Mouse (Mus musculus): Measurements from ENCODE around the gene Hoxa4. TPM values are rescaled to one million over a fixed set of nuclear protein-coding genes. Genes with fewer than 3 reads are reported as not detected.
A peak's percentile ranks its signal among the peaks of the same experiment; 100 is the strongest.

The Hoxa4 gene
- polyA plus RNA-seq, 2 experiments, result 0.14 to 0.26 TPM

- 43% methylated on average over 10 of the region's 10 CpGs for WGBS (ENCODE audit: insufficient replicate concordance)
- no peak for DNase-seq (ENCODE audit: low read depth in 3 of 3, low spot score in 3 of 3)
- TF ChIP-seq EP300 (IDR thresholded peaks at IDR 0.05; ENCODE audit: low read depth) (no peak), CTCF (IDR thresholded peaks at IDR 0.05; ENCODE audit: low read depth) (no peak)
- H3K27ac ChIP-seq, result no peak overlapping the region
- H3K4me1 ChIP-seq (replicated peaks; ENCODE audit: control insufficient read depth in 2 of 2, insufficient read depth in 2 of 2, low read length in 1 of 2), result 0 out of 4 replicates have a peak, but pooled peaks cover 0 to 2% of the 10 kb centered on the region in 2 experiments
- no peak overlapping the region for H3K4me2 ChIP-seq (ENCODE audit: low read depth)
- no peaks in the 10 kb centered on the region for H3K36me3 ChIP-seq (replicated peaks; ENCODE audit: control insufficient read depth, insufficient read depth, low read depth)
- H3K4me3 ChIP-seq (ENCODE audit: insufficient read depth in 1 of 2, low read depth in 2 of 2, low read length in 2 of 2), result no peak overlapping the region
- H3K9ac ChIP-seq (replicated peaks), result no peak overlapping the region
- no peaks in the 10 kb centered on the region for H3K9me3 ChIP-seq (ENCODE audit: control insufficient read depth, low read length)
- no peak for ATAC-seq (ENCODE audit: insufficient read depth)
- H3K27me3 ChIP-seq (ENCODE audit: control insufficient read depth, insufficient read depth, low read length), result peaks cover 92% of the 10 kb centered on the region
Measured at GRCm38 (mm10) chr6:52200751-52201250, 9.2 kb upstream of the Hoxa4 start.

- Histone ChIP-seq H3K9ac (replicated peaks) (no peak overlapping the region), H3K4me1 (replicated peaks; ENCODE audit: control insufficient read depth in 2 of 2, insufficient read depth in 2 of 2, low read length in 1 of 2) (0 out of 4 replicates have a peak, but pooled peaks cover 0 to 2% of the 10 kb centered on the region in 2 experiments), H3K27me3 (ENCODE audit: control insufficient read depth, insufficient read depth, low read length) (peaks cover 90% of the 10 kb centered on the region), H3K27ac (no peak overlapping the region), H3K4me2 (ENCODE audit: low read depth) (no peak overlapping the region), H3K36me3 (replicated peaks; ENCODE audit: control insufficient read depth, insufficient read depth, low read depth) (no peaks in the 10 kb centered on the region), H3K4me3 (ENCODE audit: insufficient read depth in 1 of 2, low read depth in 2 of 2, low read length in 2 of 2) (no peak overlapping the region), H3K9me3 (ENCODE audit: control insufficient read depth, low read length) (no peaks in the 10 kb centered on the region)
- 41% methylated on average over 30 of the region's 30 CpGs for WGBS (ENCODE audit: insufficient replicate concordance)
- DNase-seq (ENCODE audit: low read depth in 3 of 3, low spot score in 3 of 3), result no peak
- TF ChIP-seq EP300 (IDR thresholded peaks at IDR 0.05; ENCODE audit: low read depth) (no peak), CTCF (IDR thresholded peaks at IDR 0.05; ENCODE audit: low read depth) (no peak)
- no peak for ATAC-seq (ENCODE audit: insufficient read depth)
Measured at GRCm38 (mm10) chr6:52200073-52200750, 8.7 kb upstream of the Hoxa4 start.

GRCm38 (mm10) chr6:52197271-52197670 is 5.7 kb upstream of the Hoxa4 start:
- Histone ChIP-seq H3K27me3 (ENCODE audit: control insufficient read depth, insufficient read depth, low read length) (peaks cover 88% of the 10 kb centered on the region), H3K4me3 (ENCODE audit: insufficient read depth in 1 of 2, low read depth in 2 of 2, low read length in 2 of 2) (no peak overlapping the region), H3K4me1 (replicated peaks; ENCODE audit: control insufficient read depth in 2 of 2, insufficient read depth in 2 of 2, low read length in 1 of 2) (0 out of 4 replicates have a peak, but pooled peaks cover 0 to 2% of the 10 kb centered on the region in 2 experiments), H3K27ac (no peak overlapping the region), H3K4me2 (ENCODE audit: low read depth) (no peak overlapping the region), H3K36me3 (replicated peaks; ENCODE audit: control insufficient read depth, insufficient read depth, low read depth) (no peaks in the 10 kb centered on the region), H3K9ac (replicated peaks) (no peak overlapping the region), H3K9me3 (ENCODE audit: control insufficient read depth, low read length) (no peaks in the 10 kb centered on the region)
- DNase-seq (ENCODE audit: low read depth in 3 of 3, low spot score in 3 of 3) (no peak), ATAC-seq (ENCODE audit: insufficient read depth) (no peak)
- no peak for TF ChIP-seq EP300 (IDR thresholded peaks at IDR 0.05; ENCODE audit: low read depth)
- TF ChIP-seq CTCF (IDR thresholded peaks at IDR 0.05; ENCODE audit: low read depth), result peak; percentile 39
- 25% methylated on average over 10 of the region's 10 CpGs for WGBS (ENCODE audit: insufficient replicate concordance)

- no peak overlapping the region for H3K4me2 ChIP-seq (ENCODE audit: low read depth)
Measured at GRCm38 (mm10) chr6:52196811-52197210, 5.3 kb upstream of the Hoxa4 start.

GRCm38 (mm10) chr6:52194690-52195089 is 3.1 kb upstream of the Hoxa4 start:
- TF ChIP-seq EP300 (IDR thresholded peaks at IDR 0.05; ENCODE audit: low read depth) (no peak), CTCF (IDR thresholded peaks at IDR 0.05; ENCODE audit: low read depth) (no peak)
- Histone ChIP-seq H3K27me3 (ENCODE audit: control insufficient read depth, insufficient read depth, low read length) (peaks cover 88% of the 10 kb centered on the region), H3K9me3 (ENCODE audit: control insufficient read depth, low read length) (no peaks in the 10 kb centered on the region), H3K4me2 (ENCODE audit: low read depth) (no peak overlapping the region), H3K4me3 (ENCODE audit: insufficient read depth in 1 of 2, low read depth in 2 of 2, low read length in 2 of 2) (no peak overlapping the region), H3K4me1 (replicated peaks; ENCODE audit: control insufficient read depth in 2 of 2, insufficient read depth in 2 of 2, low read length in 1 of 2) (0 out of 4 replicates have a peak, but pooled peaks cover 0 to 2% of the 10 kb centered on the region in 2 experiments), H3K27ac (no peak overlapping the region), H3K9ac (replicated peaks) (no peak overlapping the region), H3K36me3 (replicated peaks; ENCODE audit: control insufficient read depth, insufficient read depth, low read depth) (no peaks in the 10 kb centered on the region)
- ATAC-seq (ENCODE audit: insufficient read depth), result no peak
- WGBS (ENCODE audit: insufficient replicate concordance), result 31% methylated on average over 10 of the region's 10 CpGs
- no peak for DNase-seq (ENCODE audit: low read depth in 3 of 3, low spot score in 3 of 3)

More at GRCm38 (mm10) chr6:52196811-52197210, 5.3 kb upstream of the Hoxa4 start:
- Histone ChIP-seq H3K27me3 (ENCODE audit: control insufficient read depth, insufficient read depth, low read length) (peaks cover 89% of the 10 kb centered on the region), H3K9me3 (ENCODE audit: control insufficient read depth, low read length) (no peaks in the 10 kb centered on the region), H3K4me3 (ENCODE audit: insufficient read depth in 1 of 2, low read depth in 2 of 2, low read length in 2 of 2) (no peak overlapping the region), H3K9ac (replicated peaks) (no peak overlapping the region), H3K4me1 (replicated peaks; ENCODE audit: control insufficient read depth in 2 of 2, insufficient read depth in 2 of 2, low read length in 1 of 2) (0 out of 4 replicates have a peak, but pooled peaks cover 0 to 2% of the 10 kb centered on the region in 2 experiments), H3K36me3 (replicated peaks; ENCODE audit: control insufficient read depth, insufficient read depth, low read depth) (no peaks in the 10 kb centered on the region), H3K27ac (no peak overlapping the region)
- ATAC-seq (ENCODE audit: insufficient read depth) (no peak), DNase-seq (ENCODE audit: low read depth in 3 of 3, low spot score in 3 of 3) (no peak)
- TF ChIP-seq EP300 (IDR thresholded peaks at IDR 0.05; ENCODE audit: low read depth) (no peak), CTCF (IDR thresholded peaks at IDR 0.05; ENCODE audit: low read depth) (no peak)
- 31% methylated on average over 9 of the region's 9 CpGs for WGBS (ENCODE audit: insufficient replicate concordance)
